Comparison of ENCODE assay signal across 9 mouse cellular contexts in the genomic region with DNA sequence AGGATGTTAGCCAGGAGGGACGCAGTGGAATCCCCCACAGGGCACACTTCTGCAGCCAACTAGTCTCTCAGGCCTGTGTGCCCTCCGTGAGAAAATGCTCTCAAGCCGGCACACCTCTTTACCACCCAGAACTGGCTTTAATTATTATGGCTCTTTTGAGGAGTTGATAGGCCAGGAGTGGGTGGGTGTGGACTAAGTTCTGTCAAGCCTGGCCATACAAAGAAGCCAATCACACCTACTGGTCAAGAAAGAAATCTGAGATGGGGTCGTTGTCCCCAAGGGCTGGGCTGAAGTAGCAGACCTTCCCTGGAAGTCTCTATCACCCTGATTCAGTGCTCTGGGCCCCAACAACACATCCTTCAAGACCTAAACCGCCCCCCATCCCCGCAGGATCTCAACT. TPM values are rescaled to one million over a fixed set of nuclear protein-coding genes. Genes with fewer than 3 reads are reported as not detected.
DNase-seq lines count a peak whose midpoint lies in the region; ATAC-seq and TF ChIP-seq lines count a peak whose summit lies in the region.
"Had no signal": no experiment of that assay in that cellular context is flagged by ENCODE, and none has a peak within 500 bp of the region (broad histone marks: within the 10 kb centered on the region; RNA-seq: fewer than 3 reads in every experiment).

No protein-coding gene starts in this region.

- ATAC-seq in lung, embryonic 14.5 days (ENCODE audit: insufficient read depth), result no peak
- ATAC-seq in limb, embryonic 11.5 days (ENCODE audit: insufficient number of reproducible peaks, low FRiP score, low TSS enrichment, low read depth), result no peak

- peaks cover 25% of the 10 kb centered on the region for H3K4me1 ChIP-seq in lung, embryonic 14.5 days (ENCODE audit: insufficient read depth)
- peaks cover 13% of the 10 kb centered on the region; the same call in 1 of the 2 replicates for H3K4me1 ChIP-seq in embryonic fibroblast, embryonic 13.5 days (ENCODE audit: control insufficient read depth, insufficient read depth, low read length)
- H3K4me1 ChIP-seq in limb, embryonic 11.5 days (ENCODE audit: control insufficient read depth, insufficient read depth, low read length), result peaks cover 21% of the 10 kb centered on the region
- peaks cover 57% of the 10 kb centered on the region for H3K4me1 ChIP-seq in olfactory bulb, adult 2 months (ENCODE audit: control insufficient read depth, insufficient read depth, low read length)
- H3K4me1 ChIP-seq in lung, adult 2 months (ENCODE audit: control insufficient read depth, insufficient read depth, low read length), result peaks cover 2% of the 10 kb centered on the region; the same call in 1 of the 2 replicates

- DNase-seq in lung, embryonic 14.5 days, result peak; percentile 37
- no peak for DNase-seq in lung, postnatal 10 days
- peak; percentile 36 for DNase-seq in limb, embryonic 11.5 days (ENCODE audit: low spot score)
- DNase-seq in thymus, postnatal 4 days, result no peak
- DNase-seq in right cerebral cortex, postnatal 25 days, result no peak
- DNase-seq in lung, adult 2 months, result no peak

- peak overlapping the region; percentile 92 for H3K4me2 ChIP-seq in lung, embryonic 14.5 days
- H3K4me2 ChIP-seq in limb, embryonic 11.5 days (ENCODE audit: low read depth, severe bottlenecking), result peak overlapping the region; percentile 93

- TF ChIP-seq CTCF in lung, embryonic 14.5 days (IDR thresholded peaks at IDR 0.05; ENCODE audit: low read depth), result no peak
- no peak for TF ChIP-seq CTCF in embryonic fibroblast, embryonic 13.5 days (IDR thresholded peaks at IDR 0.05; ENCODE audit: borderline replicate concordance, insufficient read depth, low read length)
- no peak for TF ChIP-seq CTCF in olfactory bulb, adult 2 months (IDR thresholded peaks at IDR 0.05; ENCODE audit: insufficient read depth, low read depth, low read length)
- TF ChIP-seq CTCF in lung, adult 2 months (IDR thresholded peaks at IDR 0.05; ENCODE audit: insufficient read depth, low read length), result no peak

- H3K4me3 ChIP-seq in lung, embryonic 14.5 days (ENCODE audit: low read depth, low read length), result peak overlapping the region; percentile 72
- peak overlapping the region; percentile 80 for H3K4me3 ChIP-seq in embryonic fibroblast, embryonic 13.5 days (ENCODE audit: insufficient read depth, low read length)
- peak overlapping the region; percentile 70 for H3K4me3 ChIP-seq in limb, embryonic 11.5 days (ENCODE audit: low read depth, low read length)
- peak overlapping the region; percentile 83 for H3K4me3 ChIP-seq in olfactory bulb, adult 2 months (ENCODE audit: insufficient read depth, low read depth, low read length)
- no peak overlapping the region for H3K4me3 ChIP-seq in lung, adult 2 months (replicated peaks; ENCODE audit: extremely low read depth, low read depth, low read length)

- TF ChIP-seq POLR2A in embryonic fibroblast, embryonic 13.5 days (IDR thresholded peaks at IDR 0.05; ENCODE audit: low read depth, low read length), result no peak
- TF ChIP-seq POLR2A in olfactory bulb, adult 2 months (IDR thresholded peaks at IDR 0.05; ENCODE audit: insufficient read depth, low read depth, low read length), result no peak
- TF ChIP-seq POLR2A in lung, adult 2 months (IDR thresholded peaks at IDR 0.05; ENCODE audit: borderline replicate concordance, extremely low read depth, low read depth, low read length), result no peak

- no peaks in the 10 kb centered on the region for H3K27me3 ChIP-seq in lung, embryonic 14.5 days (ENCODE audit: insufficient read depth, low read length)
- H3K27me3 ChIP-seq in limb, embryonic 11.5 days (ENCODE audit: control insufficient read depth, insufficient read depth, low read length), result no peaks in the 10 kb centered on the region

- H3K9me3 ChIP-seq in lung, embryonic 14.5 days (ENCODE audit: low read depth, low read length), result no peaks in the 10 kb centered on the region
- no peaks in the 10 kb centered on the region for H3K9me3 ChIP-seq in limb, embryonic 11.5 days (ENCODE audit: control insufficient read depth, low read length)

- peak overlapping the region; percentile 96 for H3K27ac ChIP-seq in lung, embryonic 14.5 days (ENCODE audit: low read depth)
- peak overlapping the region; percentile 98 for H3K27ac ChIP-seq in embryonic fibroblast, embryonic 13.5 days (ENCODE audit: insufficient read depth, low read length)
- H3K27ac ChIP-seq in limb, embryonic 11.5 days (replicated peaks; ENCODE audit: low read depth, low read length), result no peak overlapping the region
- no peak overlapping the region for H3K27ac ChIP-seq in olfactory bulb, adult 2 months (ENCODE audit: insufficient read depth, low read depth, low read length)
- H3K27ac ChIP-seq: macrophage had no signal

- 16% methylated on average over 6 of the region's 6 CpGs for WGBS in lung, embryonic 14.5 days
- WGBS in limb, embryonic 11.5 days, result 6% methylated on average over 6 of the region's 6 CpGs
- 34% methylated on average over 6 of the region's 6 CpGs for WGBS in olfactory bulb, adult 2 months
- 41% methylated on average over 6 of the region's 6 CpGs for WGBS in lung, adult 2 months

- H3K36me3 ChIP-seq in lung, embryonic 14.5 days (ENCODE audit: insufficient read depth), result peaks cover 24% of the 10 kb centered on the region
- no peaks in the 10 kb centered on the region; the same call in 1 of the 2 replicates for H3K36me3 ChIP-seq in limb, embryonic 11.5 days (ENCODE audit: control insufficient read depth, insufficient read depth, low read length)

- peak overlapping the region; percentile 77 for H3K9ac ChIP-seq in lung, embryonic 14.5 days
- H3K9ac ChIP-seq in limb, embryonic 11.5 days (ENCODE audit: low read length), result peak overlapping the region; percentile 81

RNA-seq across cellular contexts. Expression of a gene that starts 15.4 kb away (rescaled TPM):
- polyA plus RNA-seq in lung, embryonic 14.5 days (2014; fragmentation: Nextera tagmentation; extraction: Ambion mirVana), result 96.8 and 112 TPM in 2 replicates
- 177 and 208 TPM in 2 replicates for polyA plus RNA-seq in embryonic fibroblast, embryonic 13.5 days (2011; ENCODE audit: insufficient read length, low read depth, missing spikeins)
- polyA plus RNA-seq in limb, embryonic 11.5 days (2014; fragmentation: Nextera tagmentation; extraction: Ambion mirVana), result 82.5 and 86.2 TPM in 2 replicates
- polyA plus RNA-seq in olfactory bulb, adult 2 months (2012; ENCODE audit: insufficient read depth, insufficient read length, low replicate concordance, missing spikeins), result 198 and 241 TPM in 2 replicates
- polyA plus RNA-seq in lung, adult 2 months (2012; rRNA removed), result 128 and 171 TPM in 2 replicates

RNA-seq across cellular contexts. Expression of a gene that starts 51.4 kb away (rescaled TPM):
- polyA plus RNA-seq in lung, embryonic 14.5 days (2014; fragmentation: Nextera tagmentation; extraction: Ambion mirVana), result not detected in 2 replicates
- not detected in 2 replicates for polyA plus RNA-seq in embryonic fibroblast, embryonic 13.5 days (2011; ENCODE audit: insufficient read length, low read depth, missing spikeins)
- not detected in 2 replicates for polyA plus RNA-seq in limb, embryonic 11.5 days (2014; fragmentation: Nextera tagmentation; extraction: Ambion mirVana)
- polyA plus RNA-seq in olfactory bulb, adult 2 months (2012; ENCODE audit: insufficient read depth, insufficient read length, low replicate concordance, missing spikeins), result not detected in 2 replicates
- polyA plus RNA-seq in lung, adult 2 months (2012; rRNA removed), result 0.17 and 0.22 TPM in 2 replicates
- polyA plus RNA-seq: macrophage had no signal

Comparison
In these comparisons a context has a peak if more than half of its experiments do, and no peak if none do; other contexts are left out.
1. DNase-seq: peak in lung, embryonic 14.5 days (single experiment) and limb, embryonic 11.5 days (single experiment); none in lung, postnatal 10 days (single experiment), thymus, postnatal 4 days (single experiment), right cerebral cortex, postnatal 25 days (single experiment) and lung, adult 2 months (single experiment).
2. H3K27ac ChIP-seq: peak in lung, embryonic 14.5 days (single experiment) and embryonic fibroblast, embryonic 13.5 days (single experiment); none in limb, embryonic 11.5 days (single experiment) and olfactory bulb, adult 2 months (single experiment).